Mouse (Mus musculus) embryo, embryonic 9.5 days (tissue): ENCODE results near the gene Cd6.

Source experiments
- DNase-seq: peaks from one replicate; pipeline ENCODE4 v3.0.0-alpha.2; 2017; ENCODE audit errors: extremely low spot score

The Cd6 gene

GRCm38 (mm10) chr19:10839010-10839892, 9.4 kb upstream of the Cd6 start, which contains the start of gene Slc15a3:
TSS of gene Slc15a3 (plus strand) at chr19:10839727.
- DNase-seq, result no peak

GRCm38 (mm10) chr19:10835671-10836070, 5.8 kb upstream of the Cd6 start:
- no peak for DNase-seq

- DNase-seq, result no peak
These were observed 3.8 kb upstream of the Cd6 start for GRCm38 (mm10) chr19:10833611-10834010.

- DNase-seq, result no peak
These were observed 2.2 kb upstream of the Cd6 start for GRCm38 (mm10) chr19:10832030-10832429.

- DNase-seq, result peak; percentile 68
These were observed 1.6 kb upstream of the Cd6 start for GRCm38 (mm10) chr19:10831424-10831823.

GRCm38 (mm10) chr19:10828321-10828720, 1.5 kb downstream of the Cd6 start:
- no peak for DNase-seq

- DNase-seq, result no peak
These were observed 5.8 kb downstream of the Cd6 start for GRCm38 (mm10) chr19:10824061-10824460.

- DNase-seq, result no peak
These were observed 7.3 kb downstream of the Cd6 start for GRCm38 (mm10) chr19:10822534-10822933.

GRCm38 (mm10) chr19:10821319-10821718, 8.5 kb downstream of the Cd6 start:
- DNase-seq, result no peak

- DNase-seq, result no peak
These were observed 11.5 kb downstream of the Cd6 start for GRCm38 (mm10) chr19:10818217-10818946.

GRCm38 (mm10) chr19:10816462-10816861, 13.4 kb downstream of the Cd6 start:
- no peak for DNase-seq

GRCm38 (mm10) chr19:10815871-10816270, 14.0 kb downstream of the Cd6 start:
- no peak for DNase-seq

GRCm38 (mm10) chr19:10813905-10814304, 16.0 kb downstream of the Cd6 start:
- DNase-seq, result no peak

GRCm38 (mm10) chr19:10813039-10813438, 16.8 kb downstream of the Cd6 start:
- no peak for DNase-seq

GRCm38 (mm10) chr19:10811471-10811870, 18.4 kb downstream of the Cd6 start:
- no peak for DNase-seq

GRCm38 (mm10) chr19:10810176-10810492, 19.7 kb downstream of the Cd6 start:
- no peak for DNase-seq

- no peak for DNase-seq
These were observed 20.3 kb downstream of the Cd6 start for GRCm38 (mm10) chr19:10809428-10810175.

- DNase-seq, result no peak
These were observed 21.2 kb downstream of the Cd6 start for GRCm38 (mm10) chr19:10808524-10809233.

- no peak for DNase-seq
These were observed 24.1 kb downstream of the Cd6 start for GRCm38 (mm10) chr19:10805661-10806285.

- no peak for DNase-seq
These were observed 24.8 kb downstream of the Cd6 start for GRCm38 (mm10) chr19:10804850-10805660.
